Mouse (Mus musculus) hindbrain, embryonic 15.5 days (tissue): ENCODE data around the gene 4933415A04Rik. TPM values are rescaled to one million over a fixed set of nuclear protein-coding genes. Genes with fewer than 3 reads are reported as not detected.

Source experiments
- ATAC-seq: fragments of 200-750 bp; cut with Nextera tagmentation; 2 replicates; pipeline ENCODE4 v1.8.0; 2017; ENCODE audit warnings: low read depth, moderate number of reproducible peaks, moderate TSS enrichment; ENCODE audit not compliant: low FRiP score
- H3K27ac ChIP-seq: fragments of 300-500 bp; sonication (generic); replicated peaks from 2 replicates; pipeline ENCODE4 v1.5.1; 2015; ENCODE audit warnings: mild to moderate bottlenecking, inconsistent platforms
- H3K27me3 ChIP-seq: fragments of 300-500 bp; sonication (generic); 2 replicates; pipeline ENCODE4 v1.6.1; 2015; ENCODE audit warnings: control low read depth, inconsistent platforms
- H3K36me3 ChIP-seq: fragments of 300-500 bp; sonication (generic); 2 replicates; pipeline ENCODE4 v1.6.1; 2015; ENCODE audit warnings: control low read depth, inconsistent platforms
- H3K4me1 ChIP-seq: fragments of 300-500 bp; sonication (generic); replicated peaks from 2 replicates; pipeline ENCODE4 v1.6.1; 2015; ENCODE audit warnings: control low read depth, inconsistent platforms
- H3K4me2 ChIP-seq: fragments of 300-500 bp; sonication (generic); 2 replicates; pipeline ENCODE4 v1.6.1; 2015; ENCODE audit warnings: moderate library complexity, mild to moderate bottlenecking, inconsistent platforms
- H3K4me3 ChIP-seq: fragments of 300-500 bp; sonication (generic); 2 replicates; pipeline ENCODE4 v1.5.1; 2015; ENCODE audit warnings: mild to moderate bottlenecking, inconsistent platforms
- H3K9ac ChIP-seq: fragments of 300-500 bp; sonication (generic); 2 replicates; pipeline ENCODE4 v1.6.1; 2015; ENCODE audit warnings: inconsistent platforms
- H3K9me3 ChIP-seq: fragments of 300-500 bp; sonication (generic); 2 replicates; pipeline ENCODE4 v1.6.1; 2016; ENCODE audit warnings: control low read depth, inconsistent platforms
- WGBS: fragments of 180-500 bp; shearing (Covaris S2); methylation state at CpG from one replicate; pipeline ENCODE4 v1.1.7; 2015; 5-methylcytosine and 5-hydroxymethylcytosine counted together
- polyA plus RNA-seq: library from polyadenylated mRNA; unstranded; fragments of >200 nt; fragmentation: Nextera tagmentation; extraction: Ambion mirVana; gene quantifications from 2 replicates; pipeline ENCODE4 v1.2.1, GENCODE M21; 2015

4933415A04Rik gene
- polyA plus RNA-seq, 1 experiment from 2014 or later: 3.8 TPM

DNA sequence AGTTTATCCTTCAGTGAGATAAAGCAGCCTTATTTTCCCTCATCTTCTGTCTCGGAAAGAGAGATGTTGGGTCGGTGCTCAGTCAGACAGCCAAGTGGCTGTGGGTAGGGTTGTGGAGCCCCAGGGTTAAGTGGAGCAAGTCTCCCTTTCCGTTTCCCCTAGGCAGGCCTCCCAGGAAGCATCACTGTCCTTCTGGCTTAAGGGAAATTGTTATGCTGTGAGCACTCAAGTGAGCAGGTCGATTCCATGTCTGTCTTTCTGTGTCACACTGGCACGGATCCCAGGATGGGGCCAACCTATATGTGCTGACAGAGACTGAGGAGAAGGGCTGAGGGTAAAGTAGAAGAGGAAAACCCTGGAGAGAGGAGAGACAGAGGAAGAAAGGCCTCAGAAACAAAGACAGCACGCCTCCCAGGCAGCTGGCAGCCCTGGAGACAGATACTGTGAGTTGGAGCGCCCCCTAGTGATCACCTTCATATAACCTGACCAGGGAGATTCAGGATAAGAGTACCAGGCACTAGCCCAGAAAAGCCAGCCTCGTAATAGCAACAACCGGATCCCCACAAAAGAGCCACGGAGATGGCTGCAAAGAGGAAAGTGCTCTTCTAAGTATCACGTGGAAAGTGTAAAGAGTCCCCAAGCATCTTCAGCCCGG is 26.1 kb downstream of the 4933415A04Rik start:
- peak; percentile 83 for ATAC-seq
- 20% methylated on average over 12 of the region's 12 CpGs for WGBS
- no peaks in the 10 kb centered on the region for H3K9me3 ChIP-seq
- H3K27me3 ChIP-seq: no peaks in the 10 kb centered on the region
- H3K4me3 ChIP-seq: no peak overlapping the region
- peaks cover 17% of the 10 kb centered on the region for H3K4me1 ChIP-seq
- no peak overlapping the region for H3K4me2 ChIP-seq
- H3K27ac ChIP-seq: peak overlapping the region; percentile 80
- H3K9ac ChIP-seq: peak overlapping the region; percentile 17; the same call in 1 of the 2 replicates
- no peaks in the 10 kb centered on the region for H3K36me3 ChIP-seq

DNA sequence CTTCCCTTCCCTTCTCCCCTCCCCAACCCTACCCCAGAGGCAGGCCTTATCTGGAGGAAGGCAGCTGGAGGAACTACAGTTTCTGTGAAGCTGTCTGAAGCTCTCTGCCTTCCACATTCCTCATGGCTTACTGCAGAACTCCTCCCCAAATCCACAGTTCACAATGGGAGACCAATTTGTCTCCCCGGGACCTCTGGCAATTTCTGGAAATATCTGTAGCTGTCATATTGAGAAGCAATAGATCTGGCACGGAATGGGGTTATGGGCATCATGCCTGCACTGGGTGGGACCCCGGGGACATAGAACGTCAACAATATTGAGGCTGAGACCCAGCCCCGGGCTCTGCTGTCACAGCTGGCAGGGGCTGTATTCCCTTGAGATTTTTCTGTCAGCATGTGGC is 31.1 kb downstream of the 4933415A04Rik start:
- H3K9me3 ChIP-seq: no peaks in the 10 kb centered on the region
- no peak overlapping the region for H3K4me3 ChIP-seq
- H3K4me1 ChIP-seq: peaks cover 17% of the 10 kb centered on the region
- H3K9ac ChIP-seq: no peak overlapping the region
- H3K36me3 ChIP-seq: no peaks in the 10 kb centered on the region
- ATAC-seq: peak; percentile 47; the same call in 1 of the 2 replicates
- no peaks in the 10 kb centered on the region for H3K27me3 ChIP-seq
- H3K4me2 ChIP-seq: no peak overlapping the region
- 22% methylated on average over 5 of the region's 5 CpGs for WGBS
- peak overlapping the region; percentile 59 for H3K27ac ChIP-seq

DNA sequence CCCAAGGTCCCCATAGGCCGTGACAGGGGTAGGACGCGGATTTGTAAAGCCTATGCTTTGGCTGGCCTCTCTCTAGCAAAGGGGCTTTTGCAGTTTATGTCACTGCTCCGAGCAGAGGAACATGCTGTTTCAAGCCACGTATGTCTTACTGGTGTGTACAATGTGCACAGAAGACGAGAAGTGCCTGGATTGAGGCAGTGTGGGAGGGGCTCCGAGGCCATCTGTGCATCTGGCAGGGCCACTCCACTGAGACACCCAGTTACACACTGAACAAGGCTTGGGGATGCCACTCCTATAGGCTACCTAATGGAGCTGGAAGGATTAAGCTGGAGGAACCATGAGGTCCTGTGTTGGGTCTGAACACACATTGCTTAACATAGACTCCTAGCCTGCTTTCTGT is 31.6 kb downstream of the 4933415A04Rik start:
- no peak overlapping the region for H3K4me3 ChIP-seq
- H3K27me3 ChIP-seq: no peaks in the 10 kb centered on the region
- H3K27ac ChIP-seq: peak overlapping the region; percentile 59
- WGBS: 38% methylated on average over 7 of the region's 7 CpGs
- no peaks in the 10 kb centered on the region for H3K36me3 ChIP-seq
- 0 out of 2 replicates have a peak, but pooled peaks have one; percentile 35 for ATAC-seq
- H3K4me2 ChIP-seq: no peak overlapping the region
- peaks cover 12% of the 10 kb centered on the region for H3K4me1 ChIP-seq
- H3K9me3 ChIP-seq: no peaks in the 10 kb centered on the region
- H3K9ac ChIP-seq: no peak overlapping the region

DNA sequence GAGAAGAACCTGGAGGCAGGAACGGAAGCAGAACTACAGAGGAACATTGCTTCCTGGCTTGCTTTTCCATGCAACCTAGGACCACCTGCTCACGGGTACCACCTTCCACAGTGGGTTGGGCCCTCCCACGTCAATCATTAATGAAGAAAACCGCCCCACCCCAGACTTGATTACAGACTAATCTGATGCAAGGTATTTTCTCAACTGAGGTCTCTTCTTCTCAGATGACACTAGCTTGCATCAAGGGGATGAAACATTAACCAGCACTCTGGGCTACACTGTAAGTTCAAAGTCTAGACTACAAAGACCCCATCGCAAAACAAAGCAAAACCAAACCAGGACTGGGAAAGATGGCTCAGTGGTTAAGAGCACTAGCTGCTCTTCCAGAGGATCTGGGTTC is 34.9 kb downstream of the 4933415A04Rik start:
- 86% methylated on average over 5 of the region's 5 CpGs for WGBS
- no peaks in the 10 kb centered on the region for H3K9me3 ChIP-seq
- no peak for ATAC-seq

DNA sequence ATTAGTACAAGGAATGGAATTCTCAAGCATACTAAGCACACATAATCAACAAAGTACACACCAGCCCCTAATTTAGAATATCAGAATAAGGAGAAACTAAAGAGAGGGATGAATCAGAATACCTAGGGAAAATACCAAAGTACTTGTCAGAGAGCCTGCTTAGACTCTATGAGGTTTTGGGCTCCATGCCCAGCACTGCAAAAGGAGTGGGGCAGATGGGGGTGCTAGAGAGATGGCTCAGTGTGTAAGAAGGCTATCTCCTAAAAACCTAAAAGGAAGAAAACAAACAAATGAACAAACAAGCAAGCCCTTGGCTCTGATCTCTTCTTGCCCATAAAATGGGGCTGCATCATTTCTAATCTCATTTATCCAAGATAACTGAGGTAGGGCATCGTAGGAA is 37.5 kb downstream of the 4933415A04Rik start:
- Histone ChIP-seq H3K27ac (no peak overlapping the region), H3K4me2 (no peak overlapping the region), H3K36me3 (no peaks in the 10 kb centered on the region), H3K27me3 (no peaks in the 10 kb centered on the region), H3K4me1 (peaks cover 16% of the 10 kb centered on the region), H3K4me3 (no peak overlapping the region), H3K9me3 (no peaks in the 10 kb centered on the region), H3K9ac (no peak overlapping the region)
- ATAC-seq: no peak
- 89% methylated on average over 1 of the region's 1 CpGs for WGBS

More for the DNA sequence above, 34.9 kb downstream of the 4933415A04Rik start:
- peaks cover 21% of the 10 kb centered on the region for H3K4me1 ChIP-seq
- no peak overlapping the region for H3K4me3 ChIP-seq
- H3K27me3 ChIP-seq: no peaks in the 10 kb centered on the region
- no peak overlapping the region for H3K9ac ChIP-seq
- H3K27ac ChIP-seq: no peak overlapping the region
- H3K4me2 ChIP-seq: no peak overlapping the region
- no peaks in the 10 kb centered on the region for H3K36me3 ChIP-seq

DNA sequence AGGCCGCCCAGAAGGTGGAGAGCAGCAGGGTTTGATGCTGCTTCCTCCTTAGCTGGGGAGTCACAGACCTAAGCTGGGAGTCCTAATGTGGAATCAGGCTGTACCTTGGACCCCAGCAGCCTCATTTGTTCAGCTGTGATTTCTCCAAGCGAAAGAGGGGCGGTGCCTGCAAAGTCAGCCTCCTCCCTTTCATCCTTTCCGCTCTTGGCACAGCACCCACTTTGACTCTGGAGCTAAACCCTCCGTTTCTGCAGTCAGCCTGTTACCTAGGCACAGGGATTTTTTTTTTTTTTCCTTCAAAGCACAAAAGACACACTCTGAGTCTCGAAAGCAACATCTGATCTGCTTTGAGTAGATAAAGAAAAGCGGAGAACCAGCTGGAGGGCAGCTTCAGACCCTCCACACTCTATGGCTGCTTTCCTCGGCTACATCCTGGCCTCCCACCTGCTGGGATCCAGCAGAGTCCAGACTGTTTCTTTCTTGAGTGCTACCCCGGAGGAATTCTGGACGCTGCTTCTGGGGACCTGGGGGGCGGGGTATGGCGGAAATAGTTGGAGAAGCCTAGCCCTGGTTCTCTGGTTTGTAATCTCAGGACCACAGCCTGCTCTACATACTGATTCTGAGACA is 39.6 kb downstream of the 4933415A04Rik start:
- H3K9ac ChIP-seq: no peak overlapping the region
- no peaks in the 10 kb centered on the region for H3K27me3 ChIP-seq
- ATAC-seq: peak; percentile 33; the same call in 1 of the 2 replicates
- no peak overlapping the region for H3K4me3 ChIP-seq
- H3K27ac ChIP-seq: peak overlapping the region; percentile 66
- H3K4me2 ChIP-seq: peak overlapping the region; percentile 45
- H3K9me3 ChIP-seq: no peaks in the 10 kb centered on the region
- H3K36me3 ChIP-seq: no peaks in the 10 kb centered on the region
- 10% methylated on average over 12 of the region's 12 CpGs for WGBS
- H3K4me1 ChIP-seq: peaks cover 16% of the 10 kb centered on the region

DNA sequence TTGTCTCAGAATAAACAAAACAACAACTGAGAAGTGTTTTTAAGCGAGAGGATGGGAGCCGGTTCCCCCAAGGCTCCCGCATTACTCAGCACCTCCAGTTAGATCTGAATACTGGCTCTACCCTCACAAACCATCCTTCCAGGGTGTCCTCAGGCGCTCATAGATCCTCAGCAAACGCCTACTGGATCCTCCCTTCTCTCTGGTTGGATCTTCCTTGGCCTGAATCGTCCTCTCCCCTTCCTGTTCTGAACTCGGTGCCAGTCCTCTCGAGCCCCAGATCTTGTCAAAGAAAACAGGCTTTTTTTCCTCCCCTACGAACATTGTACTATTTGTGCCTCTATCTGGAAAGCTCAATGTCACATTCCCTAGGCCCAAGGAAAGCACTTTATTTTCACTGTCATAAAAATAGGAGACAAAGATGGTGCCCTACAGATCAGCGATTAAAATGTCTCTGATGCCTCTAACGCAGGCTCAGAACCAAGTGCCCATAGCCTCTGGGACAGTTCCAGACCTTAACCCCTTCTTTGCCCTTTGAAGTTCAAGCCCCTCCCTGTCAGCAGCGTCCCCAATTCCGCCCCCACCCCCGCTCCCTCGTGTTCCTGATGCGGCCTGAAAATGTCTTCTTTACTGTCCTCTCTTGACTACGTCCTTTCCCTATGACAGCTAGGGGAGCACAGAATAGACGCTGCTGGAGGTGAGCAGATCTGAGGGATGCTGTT is 40.2 kb downstream of the 4933415A04Rik start:
- H3K9ac ChIP-seq: no peak overlapping the region
- WGBS: 30% methylated on average over 18 of the region's 18 CpGs
- no peaks in the 10 kb centered on the region for H3K9me3 ChIP-seq
- no peaks in the 10 kb centered on the region for H3K27me3 ChIP-seq
- peaks cover 16% of the 10 kb centered on the region for H3K4me1 ChIP-seq
- peak overlapping the region; percentile 45 for H3K4me2 ChIP-seq
- peak overlapping the region; percentile 66 for H3K27ac ChIP-seq
- H3K4me3 ChIP-seq: no peak overlapping the region
- no peaks in the 10 kb centered on the region for H3K36me3 ChIP-seq
- peak; percentile 9; the same call in 1 of the 2 replicates for ATAC-seq

DNA sequence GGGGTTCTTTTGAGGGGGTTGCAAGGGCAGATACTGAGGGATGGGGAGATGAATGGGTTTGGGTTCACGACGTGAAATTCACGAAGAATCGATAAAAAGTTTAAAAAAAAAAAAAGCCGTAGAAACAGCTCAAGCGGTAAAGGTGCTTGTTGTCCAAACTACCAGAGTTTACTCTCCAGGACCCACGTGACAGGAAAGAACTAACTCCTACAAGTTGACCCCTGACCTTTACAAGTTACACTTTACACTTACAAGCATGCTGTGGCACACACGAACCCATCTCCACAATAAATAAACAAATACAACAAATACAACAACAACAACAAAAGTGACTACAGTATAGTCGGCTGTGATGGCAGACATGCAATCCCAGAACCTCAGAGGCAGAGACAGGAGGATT is 44.8 kb downstream of the 4933415A04Rik start:
- Histone ChIP-seq H3K27ac (no peak overlapping the region), H3K9ac (no peak overlapping the region), H3K4me2 (no peak overlapping the region), H3K36me3 (no peaks in the 10 kb centered on the region), H3K4me1 (peaks cover 18% of the 10 kb centered on the region), H3K9me3 (no peaks in the 10 kb centered on the region), H3K4me3 (no peak overlapping the region), H3K27me3 (no peaks in the 10 kb centered on the region)
- 89% methylated on average over 9 of the region's 9 CpGs for WGBS
- ATAC-seq: no peak

DNA sequence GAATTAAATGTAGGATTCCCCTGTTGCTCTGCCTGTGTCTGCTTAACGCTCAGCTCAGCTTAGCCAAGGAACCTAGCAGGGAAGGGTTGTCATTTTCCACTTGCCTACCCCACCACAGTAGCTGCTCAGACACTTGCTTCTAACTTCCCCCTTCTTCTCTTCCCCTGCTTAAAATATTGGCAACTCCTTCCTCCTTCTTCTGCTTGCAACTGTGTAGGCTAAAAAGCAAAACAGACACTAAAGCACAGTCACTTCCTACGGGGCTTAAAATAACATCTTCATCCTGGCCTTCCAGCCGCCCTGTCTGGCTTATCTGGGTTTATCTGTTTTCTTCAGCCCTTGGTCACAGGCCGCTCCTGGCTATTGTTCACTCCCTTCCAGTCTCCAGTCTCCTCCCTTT is 45.7 kb downstream of the 4933415A04Rik start:
- H3K4me2 ChIP-seq: no peak overlapping the region
- ATAC-seq: no peak
- WGBS: 68% methylated on average over 4 of the region's 4 CpGs
- peaks cover 9% of the 10 kb centered on the region for H3K4me1 ChIP-seq
- H3K9ac ChIP-seq: no peak overlapping the region
- H3K4me3 ChIP-seq: no peak overlapping the region
- H3K36me3 ChIP-seq: no peaks in the 10 kb centered on the region
- H3K9me3 ChIP-seq: no peaks in the 10 kb centered on the region
- no peaks in the 10 kb centered on the region for H3K27me3 ChIP-seq
- 0 out of 2 replicates have a peak overlapping the region, but pooled peaks have one; percentile 46 for H3K27ac ChIP-seq

DNA sequence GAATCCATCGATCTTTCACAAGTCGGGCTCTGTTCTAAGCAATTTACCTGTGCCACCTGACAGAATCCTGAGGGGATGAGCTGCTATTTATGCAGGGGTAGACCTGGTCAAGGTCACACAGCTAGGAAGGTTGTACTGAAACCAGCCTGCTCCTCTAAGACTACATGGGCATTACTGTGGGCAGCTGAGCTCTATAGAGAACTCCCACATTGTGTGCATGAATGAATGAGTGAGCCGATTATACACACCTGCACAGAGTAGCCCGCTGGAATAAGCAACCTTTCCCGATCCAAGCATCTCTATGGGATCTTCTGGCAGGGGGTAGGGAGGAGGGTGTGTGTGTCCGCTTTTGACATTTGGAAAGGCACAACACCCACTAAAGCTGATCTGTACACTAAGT is 46.3 kb downstream of the 4933415A04Rik start:
- Histone ChIP-seq H3K9ac (no peak overlapping the region), H3K4me1 (peaks cover 9% of the 10 kb centered on the region), H3K4me3 (no peak overlapping the region), H3K27me3 (no peaks in the 10 kb centered on the region), H3K36me3 (no peaks in the 10 kb centered on the region), H3K4me2 (no peak overlapping the region), H3K9me3 (no peaks in the 10 kb centered on the region), H3K27ac (peak overlapping the region; percentile 46)
- ATAC-seq: peak; percentile 57
- 78% methylated on average over 6 of the region's 6 CpGs for WGBS

DNA sequence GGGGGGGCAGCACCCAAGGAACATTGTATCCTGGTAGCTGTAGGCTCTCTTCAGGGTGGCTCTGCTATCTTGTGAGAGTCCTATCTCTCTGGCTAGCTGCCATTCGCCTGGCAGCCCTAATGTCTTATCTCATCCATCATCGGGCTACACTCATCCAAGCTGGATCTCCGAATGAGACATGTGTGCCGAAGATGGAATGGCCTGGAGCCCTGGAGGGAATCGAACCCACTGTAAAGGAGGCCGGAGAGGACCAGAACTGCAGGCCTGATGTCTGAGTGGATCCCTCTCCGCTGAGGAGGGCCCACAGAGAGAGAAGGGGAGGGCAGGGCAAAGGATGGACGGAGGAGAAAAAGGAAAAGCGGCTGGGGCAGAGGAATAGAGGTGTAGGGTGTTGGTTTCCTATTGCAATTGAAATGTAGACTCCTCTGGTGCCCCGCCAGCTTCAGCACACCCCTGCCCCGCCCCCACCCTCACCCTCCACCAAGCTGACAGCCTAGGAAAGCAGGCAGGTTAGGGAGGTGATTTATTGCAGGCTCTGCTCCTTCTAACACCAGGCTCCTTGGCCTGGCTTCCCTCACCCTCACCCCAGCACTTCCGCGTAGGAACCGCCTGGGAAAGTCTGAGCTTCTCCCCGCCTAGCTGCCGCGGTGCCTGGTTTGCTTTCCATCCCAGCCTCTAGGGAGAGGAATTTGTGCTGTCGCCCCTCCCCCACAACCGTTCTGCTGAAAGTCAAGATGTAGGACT is 47.0 kb downstream of the 4933415A04Rik start:
- 19% methylated on average over 19 of the region's 19 CpGs for whole genome bisulfite sequencing
- ATAC-seq: peak; percentile 57; the same call in 1 of the 2 replicates
- Histone ChIP-seq H3K4me3 (no peak overlapping the region), H3K36me3 (no peaks in the 10 kb centered on the region), H3K27ac (peak overlapping the region; percentile 46), H3K4me1 (peaks cover 9% of the 10 kb centered on the region), H3K4me2 (peak overlapping the region; percentile 27), H3K9me3 (no peaks in the 10 kb centered on the region), H3K27me3 (no peaks in the 10 kb centered on the region), H3K9ac (peak overlapping the region; percentile 10; the same call in 1 of the 2 replicates)
